Mouse (Mus musculus) heart, postnatal 4 days (tissue): ENCODE measurements around the gene Setd1b. TPM values are rescaled to one million over a fixed set of nuclear protein-coding genes. Genes with fewer than 3 reads are reported as not detected.

Experiments used
- DNase-seq: peaks from one replicate; pipeline ENCODE4 v3.0.0; 2021
- total RNA-seq, 2 experiments: library from RNA; stranded (reverse); gene quantifications; 2 replicates each; pipeline ENCODE4 v1.2.3; 2021

Setd1b gene
- total RNA-seq, 2 experiments from 2014 or later: 22.2 to 23.0 TPM

DNA sequence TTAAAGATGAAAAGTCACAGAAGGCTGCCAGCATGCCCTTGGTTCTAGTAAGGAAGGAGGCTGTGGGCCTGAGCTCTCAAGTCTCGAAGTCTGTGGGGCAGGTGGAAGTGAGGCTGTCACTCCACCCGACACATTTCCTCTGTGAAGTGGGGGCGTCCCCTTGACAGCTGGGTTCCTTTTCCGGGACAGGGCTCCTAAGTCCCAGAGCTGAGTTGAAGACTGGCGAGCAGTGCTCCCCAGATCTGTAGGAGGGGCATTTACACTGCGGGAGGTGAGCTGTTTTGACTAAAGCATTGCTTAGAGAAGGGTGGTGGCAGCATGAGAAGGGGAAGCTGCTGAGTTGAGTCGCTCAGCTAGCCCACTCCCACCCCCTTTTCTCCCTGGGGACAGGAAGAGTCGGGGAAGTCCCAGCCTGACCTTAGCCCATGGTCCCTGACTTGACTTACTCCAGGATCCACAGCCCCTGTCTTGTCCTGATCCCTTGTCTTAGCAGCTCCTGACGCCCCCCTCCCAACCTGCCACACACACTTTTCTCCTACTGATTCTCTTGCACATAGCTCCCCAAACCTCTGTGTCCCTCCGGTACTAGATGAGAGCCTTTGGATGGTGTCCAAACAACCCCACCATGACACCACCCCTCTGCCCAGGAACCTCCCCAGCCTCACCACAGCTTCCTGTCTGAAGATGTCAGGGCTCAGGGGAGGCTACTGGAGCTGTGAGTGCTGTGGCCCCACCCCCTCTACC lies 13.4 kb upstream of the Setd1b start:
- DNase-seq: peak; percentile 21

DNA sequence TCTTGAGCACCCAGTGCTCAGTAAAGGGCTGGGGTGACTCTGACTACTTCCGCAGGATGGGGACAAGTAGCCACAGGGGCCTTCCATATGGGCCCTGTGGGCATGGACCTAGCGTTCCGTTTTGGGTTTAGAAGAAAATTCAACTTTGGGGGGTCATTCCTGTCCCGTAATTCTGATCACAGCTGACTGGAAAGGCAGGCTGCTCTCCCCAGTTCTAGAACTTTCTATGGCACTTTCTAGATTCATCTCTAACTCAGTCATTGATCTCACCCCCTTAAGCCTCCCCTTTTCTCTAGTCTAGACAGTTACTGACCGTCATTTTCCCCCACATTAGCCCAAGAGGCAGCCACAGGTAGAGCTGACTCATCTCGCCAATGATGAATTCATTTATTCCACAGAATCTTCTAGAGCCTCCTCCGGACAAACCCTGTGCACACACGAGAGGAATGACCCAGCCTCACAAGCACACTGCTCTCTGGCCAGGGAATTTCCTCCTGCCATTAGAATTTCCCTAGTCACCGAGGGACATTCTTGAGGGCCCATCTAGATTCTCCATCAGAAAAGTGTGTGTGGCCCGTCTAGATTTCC lies 12.7 kb upstream of the Setd1b start:
- DNase-seq: no peak

DNA sequence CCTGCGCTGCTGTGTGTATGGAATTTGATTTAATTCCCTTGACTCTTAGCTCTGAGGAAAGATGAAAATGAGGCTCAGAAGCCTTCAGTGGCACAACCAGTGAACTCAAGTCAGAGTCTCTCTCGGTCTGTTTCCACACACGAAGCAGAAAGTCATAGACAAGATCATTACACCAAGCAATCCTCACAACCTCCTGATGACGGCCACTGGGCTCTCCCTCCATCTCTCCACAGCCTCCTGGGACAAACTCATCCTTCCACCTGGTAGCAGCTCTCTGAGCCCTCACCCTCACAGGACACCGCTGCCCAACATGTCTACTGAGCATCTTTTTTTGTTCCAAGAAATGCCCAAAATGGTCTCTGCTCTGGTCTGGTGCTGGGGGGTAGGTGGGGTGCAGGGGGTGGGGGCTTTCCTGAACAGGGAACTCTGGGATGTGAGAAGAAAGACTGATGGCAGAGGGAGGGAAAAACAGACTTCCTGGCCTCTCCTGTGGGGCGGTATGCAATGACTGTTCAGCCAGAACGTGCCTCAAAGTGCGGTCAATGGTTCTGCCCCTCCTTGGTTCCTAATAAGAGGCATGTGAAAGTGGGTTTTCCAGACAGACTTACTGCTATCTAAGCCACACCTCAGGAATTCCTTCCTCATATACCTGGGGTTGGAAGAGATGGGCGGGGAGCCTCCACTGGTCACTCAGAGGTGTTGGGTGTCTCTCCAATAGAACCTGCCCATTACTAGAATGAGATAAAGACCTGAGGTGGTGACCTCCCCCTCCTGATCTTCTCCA lies 11.8 kb upstream of the Setd1b start:
- DNase-seq: no peak

DNA sequence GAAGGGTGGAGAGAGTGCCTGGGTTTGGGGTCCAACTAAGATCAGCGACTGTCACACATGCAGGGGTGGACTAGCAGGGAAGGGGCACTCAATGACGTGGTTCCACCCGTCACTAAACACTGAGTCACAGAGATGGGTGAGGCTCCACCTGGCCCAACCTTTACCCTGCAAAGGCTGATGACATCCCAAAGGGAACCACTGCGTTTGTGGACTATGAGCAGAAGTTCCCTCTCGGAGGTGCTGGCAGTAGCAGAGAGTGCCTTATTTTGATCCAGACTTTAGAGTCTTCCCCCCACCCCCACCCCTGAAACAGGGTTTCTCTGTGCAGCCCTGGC lies 11.2 kb upstream of the Setd1b start:
- DNase-seq: no peak

DNA sequence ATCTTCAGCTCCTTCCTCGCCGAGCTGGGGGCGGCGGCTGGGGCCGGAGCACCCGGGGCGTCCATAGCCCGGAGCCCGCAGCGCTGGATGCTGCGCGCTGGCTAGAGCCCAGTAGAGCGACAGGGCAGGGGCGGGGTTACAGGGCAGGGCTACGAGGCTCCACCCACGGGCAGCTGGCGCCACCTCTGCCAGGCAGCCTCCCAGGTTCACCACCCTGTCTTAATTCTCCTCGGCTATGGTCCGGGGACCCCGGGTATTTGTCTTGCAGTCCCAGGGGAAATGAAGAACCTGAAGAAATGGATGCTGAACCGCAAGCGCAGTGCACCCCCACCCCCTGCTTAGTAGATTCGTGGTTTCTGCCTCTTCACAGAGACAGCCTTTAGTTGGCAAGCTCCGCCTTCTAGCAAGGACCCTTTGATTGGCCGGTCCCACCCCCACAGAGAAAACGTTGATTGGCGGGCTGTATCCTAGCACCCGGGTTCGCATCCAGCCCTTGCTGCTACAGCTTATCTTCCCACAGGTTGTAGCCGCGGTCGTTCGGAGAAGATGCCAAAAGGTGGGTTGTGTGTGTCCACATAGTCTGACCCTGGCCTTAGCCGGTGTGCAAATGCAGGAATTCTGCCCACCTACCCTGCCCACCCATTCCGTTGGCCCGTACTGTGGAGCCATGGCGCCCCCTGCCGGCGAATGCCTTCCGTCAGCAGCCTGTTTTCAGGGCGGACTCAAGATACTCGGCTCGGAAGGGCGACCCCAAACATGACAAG lies 9.5 kb upstream of the Setd1b start, which contains the start of gene Rhof:
Gene Rhof (minus strand): TSS at position 385 of the 764 bp plus-strand sequence.
- DNase-seq: peak; percentile 89

DNA sequence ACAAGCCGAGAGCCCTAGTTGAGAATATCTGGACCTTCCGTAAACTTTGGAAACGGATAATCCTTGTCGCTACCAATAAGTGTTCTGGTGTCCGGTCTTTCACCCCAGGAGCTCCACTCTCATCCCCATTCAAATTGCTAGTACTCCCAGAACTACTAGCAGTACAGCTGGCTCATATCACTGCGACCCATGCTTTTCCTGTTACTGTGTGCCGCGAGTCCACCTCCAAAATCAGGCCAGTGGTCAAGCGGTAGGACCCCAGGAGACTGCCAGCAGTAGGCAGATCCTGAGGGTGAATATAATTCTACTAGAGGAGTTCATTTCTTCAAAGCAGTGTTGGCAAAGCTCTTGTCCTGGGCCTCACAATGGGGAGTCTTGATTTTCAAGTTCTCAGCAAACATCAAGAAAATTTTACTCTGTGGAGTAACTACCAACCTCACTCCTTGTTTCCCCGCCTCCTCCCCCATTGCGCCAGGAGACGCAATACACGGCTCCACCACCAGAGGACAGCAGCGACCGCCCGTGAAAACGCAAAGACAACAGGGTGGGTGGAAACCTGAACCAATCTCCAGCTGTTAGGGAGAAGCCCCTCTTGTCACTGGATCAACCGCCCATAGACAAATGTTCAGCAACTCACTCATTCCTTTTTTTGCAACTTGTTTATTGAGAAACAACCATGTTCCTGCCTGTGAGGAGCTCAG lies 8.8 kb upstream of the Setd1b start:
- peak; percentile 96 for DNase-seq

DNA sequence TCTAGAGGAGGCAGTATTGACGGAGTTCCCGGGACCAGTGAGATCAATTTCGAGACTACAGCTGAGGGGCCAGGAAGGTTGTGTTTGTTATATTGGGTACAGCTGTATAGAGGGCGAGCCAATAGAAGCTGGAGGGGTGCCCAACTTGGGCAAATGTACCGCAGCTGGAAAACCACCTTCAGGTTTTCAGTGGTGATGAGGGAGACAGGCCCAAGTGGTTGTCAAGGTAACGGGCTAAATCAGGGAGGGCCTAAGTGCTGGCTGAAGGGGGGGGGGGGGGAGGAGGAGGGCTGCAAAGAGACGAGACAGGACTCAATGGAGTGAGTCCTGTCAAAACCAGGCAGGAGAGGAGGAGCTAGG lies 8.2 kb upstream of the Setd1b start:
- DNase-seq: peak; percentile 36

DNA sequence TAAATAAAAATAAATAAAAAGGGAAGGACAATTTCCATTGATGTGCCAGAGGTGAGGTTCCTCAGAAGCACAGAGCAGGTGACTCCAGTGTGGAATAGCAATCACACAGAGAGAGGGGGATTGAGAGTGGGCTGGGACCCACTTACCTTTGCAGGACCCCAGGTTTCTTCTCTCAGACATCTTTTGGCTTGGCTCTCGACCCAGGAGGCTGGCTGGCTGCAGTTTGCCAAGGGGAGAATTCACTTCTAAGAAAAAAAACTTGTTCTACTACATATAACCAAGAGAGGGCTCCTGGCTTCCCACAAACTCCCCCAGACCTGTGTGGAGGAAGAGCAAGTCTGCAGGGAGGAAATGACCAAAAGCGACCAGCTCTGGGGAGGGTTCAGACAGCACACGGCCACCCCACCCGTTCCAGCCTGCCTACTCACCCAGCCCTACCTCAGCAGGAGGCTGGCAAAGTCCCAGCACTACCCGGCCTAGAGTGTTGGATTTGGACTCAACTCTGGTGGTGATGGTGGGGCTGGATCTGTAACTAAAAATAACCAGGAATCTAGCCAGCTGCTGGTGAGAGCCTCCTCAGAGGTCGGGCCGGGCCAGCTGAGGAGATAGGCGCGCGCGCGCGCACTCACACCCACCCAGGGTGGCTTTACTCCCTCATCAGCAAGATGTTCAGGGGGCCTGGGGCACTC lies 7.7 kb upstream of the Setd1b start:
- DNase-seq: peak; percentile 91

DNA sequence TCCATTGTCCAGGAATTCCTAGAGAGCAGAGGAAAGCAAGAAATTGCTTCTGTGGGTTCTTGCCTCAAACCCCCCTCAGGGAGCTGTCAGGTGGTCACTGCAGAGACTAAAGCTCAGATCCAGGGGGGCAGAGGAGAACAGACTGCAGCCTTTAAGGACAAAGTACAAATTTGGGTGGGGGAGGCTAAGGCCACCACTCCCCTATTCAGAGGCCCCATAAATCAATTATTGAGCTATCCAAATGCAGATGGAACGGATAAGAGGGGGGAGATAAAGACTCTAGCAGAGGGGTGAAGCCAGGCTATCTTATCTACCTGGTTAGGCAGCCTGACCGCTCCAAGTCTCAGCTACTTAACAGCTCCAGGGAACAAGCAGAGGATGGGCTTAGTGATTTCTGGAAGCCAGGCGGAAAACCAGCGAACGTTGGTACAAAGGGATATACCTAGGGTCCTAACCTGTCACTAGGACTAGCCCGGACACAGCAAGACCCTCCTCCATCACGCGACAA lies 7.1 kb upstream of the Setd1b start:
- DNase-seq: no peak

DNA sequence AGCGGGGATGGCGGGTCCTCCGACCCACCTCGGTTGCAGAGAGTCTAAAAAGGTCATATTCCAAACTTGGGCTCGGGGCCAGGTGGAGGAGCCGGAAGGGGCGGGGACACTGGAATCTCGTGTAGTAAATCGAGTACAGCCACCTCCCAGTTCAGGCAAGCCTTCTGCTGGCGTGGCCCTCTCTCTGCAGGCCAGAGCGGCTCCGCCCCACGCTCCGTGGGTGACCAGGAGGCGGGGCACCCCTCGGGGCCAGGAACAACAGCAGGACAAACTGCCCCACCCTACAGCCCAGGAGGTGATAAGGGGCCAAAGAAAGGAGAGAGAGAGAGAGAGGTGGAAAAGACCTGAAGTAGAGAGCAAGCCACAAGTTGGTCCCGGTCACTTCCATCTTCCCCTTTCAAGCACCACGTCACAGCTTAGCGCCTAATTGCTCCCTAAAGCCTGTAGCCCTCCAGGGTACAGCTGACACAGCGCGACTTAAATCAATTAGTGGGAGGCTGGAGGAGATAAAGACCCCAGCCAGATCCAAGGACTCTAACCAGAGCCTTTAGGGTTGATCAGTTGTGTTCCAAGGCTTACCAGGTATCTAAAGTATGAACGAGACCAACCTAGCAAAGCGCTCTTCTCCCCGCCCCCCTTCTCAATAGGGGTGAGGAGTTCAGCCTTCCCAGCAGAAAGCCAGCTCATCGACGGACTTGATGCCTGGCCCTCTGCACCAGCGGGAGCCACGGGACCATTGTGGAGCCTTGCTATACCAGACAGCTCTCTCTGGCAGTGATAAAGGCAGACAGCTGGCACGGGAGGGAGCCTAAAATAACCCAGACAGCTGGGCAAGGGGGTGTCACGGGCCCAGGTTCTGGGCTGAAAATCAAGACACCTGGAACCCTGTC lies 6.3 kb upstream of the Setd1b start:
- DNase-seq: peak; percentile 94

DNA sequence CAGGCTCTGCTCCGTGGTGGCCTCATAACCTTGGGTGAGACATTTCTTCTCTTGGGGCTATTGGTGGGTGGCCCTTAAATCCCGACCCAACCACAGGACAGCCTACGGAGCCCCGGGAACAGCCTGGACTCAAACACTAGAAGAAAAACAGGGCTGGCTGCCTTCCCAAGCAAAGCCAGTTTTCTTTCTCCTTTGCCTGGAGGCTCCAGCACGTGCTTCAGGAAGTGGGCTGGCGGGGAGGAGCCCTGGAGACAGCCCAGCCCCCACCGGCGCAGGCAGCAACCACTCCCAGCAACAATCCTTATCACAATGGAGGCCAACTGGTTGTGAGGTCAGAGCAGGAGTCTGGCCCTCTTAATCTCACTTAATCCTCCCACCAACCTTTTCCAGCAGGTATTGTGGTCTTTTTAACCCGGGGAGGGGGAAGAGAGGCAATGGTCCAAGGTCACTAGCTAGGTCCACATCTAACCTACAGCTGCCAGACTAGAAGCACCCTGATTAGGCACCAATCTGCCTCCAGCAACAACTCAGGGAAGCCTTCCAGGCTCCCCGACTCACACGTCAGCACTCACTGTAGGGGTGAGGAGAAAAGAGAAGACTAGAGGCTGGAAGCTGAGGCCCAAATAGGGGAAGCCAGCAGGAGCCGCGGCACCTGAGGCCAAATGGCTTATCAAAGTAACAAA lies 5.5 kb upstream of the Setd1b start:
- DNase-seq: peak; percentile 94

DNA sequence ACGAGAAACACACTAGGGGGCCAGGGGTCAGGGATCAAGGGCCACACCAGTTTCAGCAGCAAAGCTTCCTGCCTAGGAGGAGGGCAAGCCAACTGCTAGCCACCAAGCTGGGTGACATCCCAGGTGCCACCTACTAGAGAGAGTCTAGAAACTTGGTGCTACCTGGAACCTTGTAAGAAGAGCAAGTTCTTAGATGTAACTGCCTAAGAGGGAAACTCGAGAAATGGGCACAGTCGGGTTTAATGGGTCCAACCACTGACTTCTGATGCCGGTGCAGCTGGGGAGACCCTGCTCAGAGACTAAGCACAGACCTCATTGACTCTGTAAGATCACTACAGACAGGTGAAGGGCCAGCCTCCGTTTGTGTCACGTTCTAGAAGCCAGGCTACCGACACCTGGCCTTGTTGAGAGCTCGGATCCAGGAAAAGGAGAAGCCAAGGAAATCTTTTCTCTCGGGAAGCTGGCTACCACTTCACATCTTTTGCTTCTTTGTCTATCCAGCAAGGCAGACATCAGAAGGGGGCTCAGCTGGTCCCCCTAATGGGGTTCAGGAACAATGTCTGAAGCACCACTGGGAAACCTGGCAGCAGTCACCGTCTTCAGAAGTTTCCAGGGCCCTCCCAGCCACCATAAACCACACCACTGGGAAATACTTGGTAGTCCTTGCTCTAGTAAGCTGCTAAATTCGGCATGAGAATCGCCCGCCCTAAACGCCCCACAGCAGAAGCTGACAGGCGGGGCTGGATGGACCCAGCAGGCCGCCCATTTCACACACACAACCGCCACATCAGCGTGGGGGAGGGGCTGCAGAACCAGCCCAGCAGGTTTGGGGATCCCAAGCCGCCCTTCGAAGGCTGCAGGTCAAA lies 4.7 kb upstream of the Setd1b start:
- DNase-seq: peak; percentile 88

DNA sequence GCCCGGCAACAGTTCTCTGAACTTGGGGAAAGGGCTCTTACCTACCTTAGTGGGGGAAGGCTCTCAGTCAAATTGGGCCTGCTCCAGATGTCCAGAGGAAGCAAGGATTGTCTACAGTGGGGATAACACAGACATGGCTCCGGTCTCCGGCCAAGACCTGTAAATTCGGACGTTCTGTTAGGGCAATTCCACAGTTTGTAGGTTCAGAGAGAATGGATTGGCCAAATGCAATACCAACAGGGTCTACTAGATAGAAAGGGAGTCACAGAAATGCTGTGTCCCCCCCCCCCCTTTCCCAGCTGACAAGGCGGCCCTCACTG lies 4.1 kb upstream of the Setd1b start:
- DNase-seq: no peak

DNA sequence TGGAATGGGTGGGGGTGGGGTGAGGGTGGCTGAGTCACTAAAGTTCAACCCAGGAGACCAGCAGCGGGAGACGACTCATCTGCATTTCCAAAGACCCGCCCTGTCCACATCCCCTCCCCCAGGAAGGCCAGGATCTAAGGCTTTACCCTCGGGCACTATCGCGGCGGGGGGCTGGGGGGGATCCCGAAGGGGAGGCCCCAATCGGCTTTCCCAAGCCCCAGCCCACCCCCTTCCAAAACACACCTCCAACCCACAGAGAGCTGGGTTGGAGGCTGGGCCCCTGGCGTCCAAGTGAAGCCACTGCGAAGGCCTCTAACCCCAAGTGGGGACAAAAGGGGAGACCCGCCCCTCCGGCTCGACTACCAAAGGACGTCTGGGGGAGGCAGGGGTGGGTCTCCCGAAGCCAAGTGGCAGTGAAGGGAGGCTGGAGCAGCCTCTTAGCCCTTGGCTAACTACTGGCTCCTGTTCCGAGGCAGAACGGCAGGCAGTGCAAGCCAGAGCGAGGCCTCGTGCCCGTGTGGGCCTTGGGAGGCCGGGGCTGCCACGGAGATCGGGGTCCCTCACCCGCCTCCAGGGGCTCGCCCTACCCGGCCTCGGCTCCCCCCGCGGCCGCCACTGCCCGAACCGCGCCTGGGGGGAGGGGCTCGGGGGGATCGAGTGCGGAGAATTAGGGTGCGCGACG lies 3.6 kb upstream of the Setd1b start:
- DNase-seq: peak; percentile 84

DNA sequence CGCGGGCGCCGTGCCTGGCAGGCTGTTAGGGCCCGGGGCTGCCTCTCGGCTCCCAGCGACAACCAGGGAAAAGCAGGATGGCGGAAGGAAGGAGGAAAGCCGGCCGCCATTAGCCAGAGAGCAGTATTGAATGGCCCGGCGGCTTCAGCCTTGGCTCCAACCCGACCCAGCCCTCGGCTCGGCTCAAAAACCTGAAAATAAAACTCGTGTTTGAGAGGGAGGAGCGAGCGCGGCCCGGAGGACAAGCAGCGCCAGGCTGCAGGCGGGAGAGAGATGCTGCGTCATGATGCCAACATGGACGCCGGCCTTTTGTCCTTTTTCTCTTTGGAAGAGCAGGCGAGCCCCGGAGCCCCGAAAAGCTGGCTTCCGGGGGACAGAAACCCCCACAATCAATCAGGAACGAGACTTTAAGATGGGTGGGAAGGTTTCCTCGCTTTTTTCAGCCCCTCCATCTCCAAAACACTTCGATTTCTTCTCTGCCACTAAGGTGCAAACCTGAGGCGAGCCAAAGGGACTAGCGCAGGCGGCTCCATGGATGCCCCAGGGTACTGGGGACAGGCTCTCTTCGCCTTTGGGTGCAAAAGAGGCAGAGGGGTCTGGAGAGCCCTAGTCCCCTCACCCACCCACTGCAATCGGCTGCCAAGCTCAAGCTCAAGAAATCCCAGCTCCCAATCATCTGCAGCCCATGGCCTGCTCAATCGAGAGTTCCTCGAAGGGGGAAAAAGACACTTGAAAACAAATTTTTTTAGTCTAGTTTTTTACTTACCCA lies 2.9 kb upstream of the Setd1b start:
- peak; percentile 89 for DNase-seq

DNA sequence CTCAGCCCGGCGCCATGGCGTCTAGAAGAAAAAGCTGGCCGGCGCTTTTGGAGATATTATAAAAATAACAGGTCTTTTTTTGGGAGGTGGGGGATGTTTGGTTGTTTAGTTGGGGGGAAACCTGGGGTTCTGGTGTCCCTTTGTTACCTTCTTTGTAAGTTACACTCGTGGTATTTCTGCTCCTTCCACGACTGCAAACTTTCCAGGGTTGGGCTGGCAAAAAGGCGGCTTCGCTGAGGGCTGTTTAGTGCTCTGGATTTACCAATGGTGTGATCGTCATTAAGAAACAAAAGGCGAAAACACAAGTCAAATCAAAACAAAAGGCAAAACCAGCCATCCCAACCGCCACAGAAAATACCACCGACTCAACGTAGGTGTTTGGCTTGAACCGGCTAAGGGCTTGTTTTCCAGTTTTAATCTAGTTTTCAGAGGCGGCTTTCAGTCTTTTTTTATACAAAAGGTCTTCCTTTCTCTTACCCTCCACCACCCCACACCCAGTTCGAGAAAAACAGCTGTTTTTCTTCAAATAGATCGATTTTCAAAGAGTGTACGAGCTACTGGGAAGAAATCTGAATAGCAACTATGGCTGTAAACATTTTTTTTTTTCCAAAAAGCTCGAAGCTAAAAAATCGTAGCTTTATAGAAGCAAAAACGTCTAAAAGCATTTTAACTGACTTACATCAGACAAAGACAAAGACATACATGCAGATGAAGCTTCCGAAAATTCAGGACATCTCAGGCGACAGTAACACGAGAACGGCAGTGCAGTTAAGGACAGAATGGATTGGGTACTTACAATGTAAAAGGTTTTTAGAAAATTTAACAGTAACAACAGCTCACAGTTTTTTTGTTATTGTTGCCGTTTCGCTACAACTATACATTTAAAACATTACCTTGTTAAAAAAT lies 2.0 kb upstream of the Setd1b start:
- peak; percentile 30 for DNase-seq
